Mouse (Mus musculus) cerebellum, adult 11 months (tissue): ENCODE measurements at regions not wholly inside any gene's neighbourhood (a gene's known extent, or its start where the extent isn't known, plus 50 kb on each side); places are given as distances from the start of the nearest gene placed in this dataset.

Experiments used
- DNase-seq: peaks from one replicate; pipeline ENCODE4 v3.0.0; 2022

- no peak for DNase-seq
Measured at GRCm38 (mm10) chr9:34427711-34428110, 58.0 kb upstream of the Kirrel3 start.
